Mouse (Mus musculus) hindbrain, postnatal 0 days (tissue): ENCODE data around the gene Adgrb3. TPM values are rescaled to one million over a fixed set of nuclear protein-coding genes. Genes with fewer than 3 reads are reported as not detected.
"Not testable (repeated sequence)": the region's sequence is repeated elsewhere in the genome, so short reads cannot be mapped to it uniquely, and the experiment has no call there.

Source experiments
- ATAC-seq: fragments of 200-750 bp; cut with Nextera tagmentation; 2 replicates; pipeline ENCODE4 v1.8.0; 2017; ENCODE audit warnings: mild to moderate bottlenecking, moderate TSS enrichment, moderate library complexity
- DNase-seq: peaks from one replicate; pipeline ENCODE4 v3.0.0-alpha.2; 2015; ENCODE audit warnings: low spot score
- H3K27ac ChIP-seq: fragments of 300-500 bp; sonication (generic); 2 replicates; pipeline ENCODE4 v1.5.1; 2014; ENCODE audit warnings: mild to moderate bottlenecking
- H3K27me3 ChIP-seq: fragments of 300-500 bp; sonication (generic); 2 replicates; pipeline ENCODE4 v1.6.1; 2014; ENCODE audit warnings: low read length, mixed read lengths; ENCODE audit not compliant: insufficient read depth
- H3K36me3 ChIP-seq: fragments of 300-500 bp; sonication (generic); 2 replicates; pipeline ENCODE4 v1.6.1; 2014; ENCODE audit warnings: low read length, mixed read lengths; ENCODE audit not compliant: insufficient read depth
- H3K4me1 ChIP-seq: fragments of 300-500 bp; sonication (generic); 2 replicates; pipeline ENCODE4 v1.6.1; 2014; ENCODE audit warnings: antibody characterized with exemption, low read length, mixed read lengths; ENCODE audit not compliant: insufficient read depth
- H3K4me2 ChIP-seq: fragments of 300-500 bp; sonication (generic); 2 replicates; pipeline ENCODE4 v1.6.1; 2014; ENCODE audit warnings: low read depth, mild to moderate bottlenecking, low read length, moderate library complexity, mixed read lengths
- H3K4me3 ChIP-seq: fragments of 300-500 bp; sonication (generic); 2 replicates; pipeline ENCODE4 v1.5.1; 2014; ENCODE audit warnings: low read length
- H3K9ac ChIP-seq: fragments of 300-500 bp; sonication (generic); replicated peaks from 2 replicates; pipeline ENCODE4 v1.6.1; 2014; ENCODE audit warnings: mild to moderate bottlenecking, low read length, moderate library complexity, mixed read lengths
- H3K9me3 ChIP-seq: fragments of 300-500 bp; sonication (generic); 2 replicates; pipeline ENCODE4 v1.6.1; 2016; ENCODE audit warnings: low read length, mixed read lengths
- CTCF ChIP-seq: IDR thresholded peaks from 2 replicates; pipeline ENCODE4 v1.5.1; 2016; ENCODE audit warnings: antibody characterized with exemption, control low read depth, low read depth
- WGBS: fragments of 180-500 bp; shearing (Covaris S2); extraction: QIAGEN DNeasy Blood & Tissue Kit; methylation state at CpG from one replicate; pipeline ENCODE4 v1.1.7; 2014; 5-methylcytosine and 5-hydroxymethylcytosine counted together
- polyA plus RNA-seq: library from polyadenylated mRNA; unstranded; fragments of >200 nt; fragmentation: Nextera tagmentation; extraction: Ambion mirVana; gene quantifications from 2 replicates; pipeline ENCODE4 v1.2.1, GENCODE M21; 2015
- total RNA-seq: library from RNA; depleted of rRNA; stranded (reverse); fragments of >200 nt; gene quantifications from 2 replicates; pipeline ENCODE4 v1.2.3, GENCODE M21; 2014

Gene Adgrb3
- total and polyA plus RNA-seq, 2 experiments from 2014 or later: 46.5 to 74.6 TPM

DNA sequence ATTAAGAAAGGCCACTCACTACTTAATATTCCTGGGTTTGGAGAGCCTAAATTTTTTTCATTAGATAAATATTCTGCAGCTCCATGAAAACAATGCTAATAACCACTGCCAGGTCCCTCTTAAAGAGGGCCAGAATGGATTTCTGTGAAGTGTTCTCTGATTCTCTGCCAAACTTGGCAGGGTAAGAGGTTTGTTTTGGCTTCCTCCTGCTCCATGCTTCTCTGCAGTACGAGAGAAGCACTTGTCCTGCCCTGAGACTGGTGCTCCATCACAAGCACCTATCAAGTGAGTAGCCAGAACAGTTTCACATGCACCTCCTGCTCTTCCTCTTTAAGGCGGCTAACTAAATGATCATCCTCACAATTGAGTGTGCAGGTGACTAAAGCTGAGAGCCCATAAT lies 771.9 kb downstream of the Adgrb3 start:
- WGBS: 57% methylated on average over 2 of the region's 2 CpGs
- no peak overlapping the region for H3K9ac ChIP-seq
- TF ChIP-seq CTCF: no peak
- H3K4me3 ChIP-seq: no peak overlapping the region
- no peak overlapping the region for H3K4me2 ChIP-seq
- H3K36me3 ChIP-seq: no peaks in the 10 kb centered on the region
- H3K9me3 ChIP-seq: no peaks in the 10 kb centered on the region
- ATAC-seq: no peak
- H3K27me3 ChIP-seq: no peaks in the 10 kb centered on the region
- no peak overlapping the region for H3K27ac ChIP-seq
- DNase-seq: peak; percentile 15
- no peaks in the 10 kb centered on the region for H3K4me1 ChIP-seq

- Histone ChIP-seq H3K9me3 (no peaks in the 10 kb centered on the region), H3K27me3 (no peaks in the 10 kb centered on the region), H3K27ac (no peak overlapping the region), H3K36me3 (no peaks in the 10 kb centered on the region), H3K4me1 (no peaks in the 10 kb centered on the region), H3K4me3 (no peak overlapping the region), H3K4me2 (no peak overlapping the region), H3K9ac (no peak overlapping the region)
- TF ChIP-seq CTCF: no peak
- WGBS: 62% methylated on average over 6 of the region's 6 CpGs
- no peak for ATAC-seq
- no peak for DNase-seq
Measured at GRCm38 (mm10) chr1:25057212-25057611, 772.3 kb downstream of the Adgrb3 start.

DNA sequence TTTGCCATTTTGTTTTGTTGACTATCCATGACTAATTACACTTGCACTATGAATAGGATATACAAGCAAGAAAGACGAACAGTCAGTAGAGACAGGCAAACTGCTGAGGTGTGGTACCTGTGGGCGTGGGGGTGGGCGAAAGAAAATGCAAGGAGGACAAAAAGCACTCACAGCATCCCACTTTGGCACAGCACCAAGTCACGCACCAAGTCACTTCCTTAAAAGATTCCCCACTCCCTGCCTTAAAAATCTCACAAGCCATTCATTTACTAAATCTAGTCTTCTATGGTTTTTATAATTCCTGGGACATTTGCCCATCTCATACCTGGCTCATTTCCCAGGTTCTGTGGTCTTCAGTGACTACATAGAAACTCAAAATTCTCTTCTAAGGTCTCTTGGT lies 787.4 kb downstream of the Adgrb3 start:
- no peak for DNase-seq
- Histone ChIP-seq H3K9ac (no peak overlapping the region), H3K4me1 (no peaks in the 10 kb centered on the region), H3K27ac (no peak overlapping the region), H3K4me3 (no peak overlapping the region), H3K36me3 (no peaks in the 10 kb centered on the region), H3K9me3 (no peaks in the 10 kb centered on the region), H3K27me3 (no peaks in the 10 kb centered on the region), H3K4me2 (no peak overlapping the region)
- no peak for TF ChIP-seq CTCF
- 50% methylated on average over 4 of the region's 4 CpGs for WGBS
- ATAC-seq: no peak

- Histone ChIP-seq H3K27me3 (no peaks in the 10 kb centered on the region), H3K9me3 (no peaks in the 10 kb centered on the region), H3K4me3 (no peak overlapping the region; the same call in 1 of the 2 replicates), H3K27ac (no peak overlapping the region), H3K4me2 (peak overlapping the region; percentile 38), H3K36me3 (no peaks in the 10 kb centered on the region), H3K9ac (no peak overlapping the region), H3K4me1 (no peaks in the 10 kb centered on the region)
- ATAC-seq: peak; percentile 58; the same call in 1 of the 2 replicates
- WGBS: 36% methylated on average over 10 of the region's 10 CpGs
- peak; percentile 35 for DNase-seq
- no peak for TF ChIP-seq CTCF
Measured at GRCm38 (mm10) chr1:25034161-25034560, 795.3 kb downstream of the Adgrb3 start.

- TF ChIP-seq CTCF: no peak
- Histone ChIP-seq H3K27ac (peak overlapping the region; percentile 51; the same call in 1 of the 2 replicates), H3K4me2 (peak overlapping the region; percentile 38), H3K4me3 (0 out of 2 replicates have a peak overlapping the region, but pooled peaks have one; percentile 7), H3K9ac (no peak overlapping the region), H3K27me3 (no peaks in the 10 kb centered on the region), H3K36me3 (no peaks in the 10 kb centered on the region), H3K4me1 (no peaks in the 10 kb centered on the region), H3K9me3 (no peaks in the 10 kb centered on the region)
- ATAC-seq (peak; percentile 93), DNase-seq (peak; percentile 85)
- 32% methylated on average over 8 of the region's 8 CpGs for WGBS
Measured at GRCm38 (mm10) chr1:25033155-25034095, 796.1 kb downstream of the Adgrb3 start.

GRCm38 (mm10) chr1:25023156-25023555 lies 806.4 kb downstream of the Adgrb3 start:
- 89% methylated on average over 3 of the region's 3 CpGs for WGBS

DNA sequence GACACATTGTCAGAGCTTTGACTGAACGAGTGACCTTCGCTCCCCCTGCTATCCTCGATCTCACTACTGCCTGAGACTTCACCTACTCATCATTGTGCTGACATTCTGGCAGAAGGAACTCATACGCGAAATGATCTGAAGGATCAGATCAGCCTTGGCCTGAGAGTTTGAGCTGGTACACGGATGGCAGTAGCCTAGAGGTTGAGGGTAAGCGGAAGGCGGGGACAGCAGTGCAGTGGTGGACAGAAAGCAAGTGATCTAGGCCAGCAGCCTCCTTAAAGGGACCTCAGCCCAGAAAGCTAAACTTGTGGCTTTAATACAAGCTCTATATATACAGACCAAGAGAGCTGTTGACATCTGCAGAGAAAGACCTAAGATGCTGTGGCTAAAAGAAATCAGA lies 811.7 kb downstream of the Adgrb3 start:
- not testable (repeated sequence) for H3K9ac ChIP-seq, DNase-seq, ATAC-seq, H3K4me2 ChIP-seq, H3K27me3 ChIP-seq, H3K4me3 ChIP-seq, H3K4me1 ChIP-seq, H3K27ac ChIP-seq, H3K9me3 ChIP-seq, H3K36me3 ChIP-seq
- 70% methylated on average over 6 of the region's 8 CpGs for WGBS

More at GRCm38 (mm10) chr1:25023156-25023555, 806.4 kb downstream of the Adgrb3 start:
- ATAC-seq (no peak), DNase-seq (no peak)
- Histone ChIP-seq H3K27ac (no peak overlapping the region), H3K9me3 (no peaks in the 10 kb centered on the region), H3K4me1 (no peaks in the 10 kb centered on the region), H3K27me3 (no peaks in the 10 kb centered on the region), H3K9ac (no peak overlapping the region), H3K4me2 (no peak overlapping the region), H3K4me3 (no peak overlapping the region), H3K36me3 (no peaks in the 10 kb centered on the region)
- no peak for TF ChIP-seq CTCF
